Mouse (Mus musculus): ENCODE measurements around the gene Dnaaf1.

Gene Dnaaf1

DNA sequence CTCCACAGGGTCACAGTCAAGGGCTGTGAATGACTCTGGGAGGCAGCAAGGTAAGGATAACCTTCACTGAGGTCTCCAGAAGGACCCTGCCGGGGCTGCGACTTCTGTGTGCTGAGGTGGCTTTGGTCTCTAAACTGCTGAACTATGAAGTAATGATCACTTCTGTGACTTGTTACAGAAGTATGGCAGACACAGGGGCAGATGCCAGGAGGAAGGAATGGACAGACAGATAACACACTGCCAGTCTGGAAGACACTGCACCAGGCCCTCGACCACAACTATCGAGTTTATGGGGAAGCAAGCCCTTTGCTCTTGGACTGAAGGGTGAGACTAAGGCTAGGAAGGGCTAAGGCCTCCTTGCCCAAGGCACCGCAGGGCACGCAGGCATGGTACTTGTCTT, 3.9 kb upstream of the Dnaaf1 start:
- no peak for DNase-seq (ENCODE audit: low read depth)

DNA sequence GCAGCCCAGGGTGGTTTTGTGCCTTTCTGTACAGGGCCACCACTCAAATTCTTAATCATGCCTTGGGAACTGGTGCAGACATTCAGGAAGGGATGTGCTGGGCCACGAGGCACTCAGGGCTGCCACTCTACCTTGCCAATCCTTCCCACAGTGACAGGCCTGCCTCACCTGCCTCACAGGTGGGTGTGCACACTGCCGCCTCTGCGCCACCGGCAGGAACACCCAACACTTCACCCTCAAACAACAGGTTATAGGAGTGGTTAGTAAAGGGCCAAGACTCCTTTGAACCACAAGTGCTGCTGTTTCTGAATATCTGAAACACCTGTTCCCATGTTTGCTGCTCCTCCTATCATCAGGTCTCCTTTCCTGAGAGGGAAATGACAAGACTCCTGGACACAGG, 2.6 kb upstream of the Dnaaf1 start:
- no peak for DNase-seq (ENCODE audit: low read depth)

DNA sequence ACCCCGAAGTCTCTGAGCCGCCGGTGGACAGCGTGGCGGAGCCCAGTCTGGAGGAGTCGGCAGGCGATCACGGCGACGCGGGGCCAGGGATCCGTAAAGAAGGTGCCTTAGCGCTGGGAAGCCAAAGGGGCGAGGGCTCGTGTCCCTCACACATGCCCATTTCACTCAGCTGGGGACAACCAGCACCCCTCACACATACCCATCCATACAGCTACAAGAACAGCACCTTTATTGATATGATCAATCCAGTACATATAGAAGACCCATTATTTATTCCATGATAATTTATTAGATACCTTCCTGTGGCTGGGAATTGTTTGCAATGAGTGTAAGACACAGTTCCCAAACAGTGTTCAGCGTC, 311 bp downstream of the Dnaaf1 start:
- DNase-seq (ENCODE audit: low read depth) = no peak

DNA sequence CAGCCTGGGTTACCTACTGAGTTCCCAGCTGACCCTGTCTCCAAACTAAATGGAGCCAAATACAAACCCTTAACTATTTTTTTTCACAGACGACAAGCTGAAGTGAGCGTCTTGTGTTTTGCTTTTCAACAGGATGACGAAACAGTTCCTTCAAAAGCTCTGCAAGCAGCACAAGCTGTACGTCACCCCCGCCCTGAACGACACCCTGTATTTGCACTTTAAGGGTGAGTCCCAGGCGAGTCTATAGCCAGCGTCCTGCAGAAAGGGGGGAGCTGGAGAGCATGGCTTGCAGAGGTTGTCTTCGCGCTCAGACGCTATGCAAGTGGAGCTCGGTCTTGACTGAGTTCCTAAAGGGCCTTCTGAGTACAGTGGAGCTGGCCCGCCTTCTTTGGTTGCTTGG, 4.1 kb downstream of the Dnaaf1 start:
- no peak for DNase-seq (ENCODE audit: low read depth)

DNA sequence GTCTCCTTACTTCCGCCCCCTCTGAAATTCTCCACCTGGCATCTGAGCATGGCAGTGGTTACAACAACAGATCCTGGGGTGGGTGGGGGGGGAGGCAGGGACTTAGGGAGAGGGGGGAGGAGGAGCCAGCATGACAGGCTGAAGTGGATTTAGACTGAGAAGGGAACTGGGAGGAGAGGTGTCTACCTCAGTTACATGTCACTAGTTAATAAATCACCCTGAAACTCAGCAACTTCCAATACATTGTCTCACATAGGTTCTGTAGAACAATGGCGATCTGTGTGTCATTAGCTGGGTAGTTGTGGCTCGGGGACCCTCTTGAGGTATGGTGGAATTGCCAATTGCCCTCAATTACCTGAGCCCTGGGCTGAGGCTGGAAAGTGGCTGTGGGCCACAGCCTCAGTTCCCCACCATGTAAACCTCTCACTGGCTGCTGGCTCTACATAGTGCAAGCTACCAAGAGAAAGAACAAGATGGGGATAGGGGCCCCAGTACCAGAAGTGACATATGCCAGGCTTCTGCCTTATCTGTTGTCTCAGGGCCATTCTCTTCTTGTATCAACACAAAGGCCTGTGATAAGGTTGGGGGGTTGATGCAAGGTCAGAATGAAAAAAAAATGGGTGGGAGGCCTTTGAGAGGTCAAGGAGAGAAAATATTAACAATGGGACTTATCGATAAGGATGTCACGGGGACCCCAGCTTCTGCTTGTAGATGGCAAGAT, 5.6 kb downstream of the Dnaaf1 start:
- no peak for DNase-seq (ENCODE audit: low read depth)

DNA sequence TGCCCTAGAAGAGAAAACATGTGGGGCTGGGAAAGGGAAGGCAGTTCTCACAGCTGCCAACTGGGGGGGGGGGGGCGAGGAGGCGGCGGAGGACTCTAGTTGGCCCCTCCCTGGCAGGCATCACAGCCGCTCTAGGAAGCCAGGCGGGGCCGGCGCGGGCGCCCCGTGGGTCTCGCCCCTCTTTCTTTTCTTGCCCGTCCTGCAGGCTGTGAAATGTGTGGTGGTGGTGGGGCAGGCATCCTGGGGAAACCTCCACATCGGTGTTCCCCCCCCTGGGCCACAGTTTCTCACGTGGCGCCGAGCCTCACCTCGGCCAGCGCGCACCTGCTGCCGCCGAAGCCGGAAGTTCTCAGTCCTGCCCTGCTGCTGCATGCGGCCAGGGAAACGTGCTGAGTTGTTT, 10.9 kb downstream of the Dnaaf1 start:
- DNase-seq (ENCODE audit: low read depth) = no peak

DNA sequence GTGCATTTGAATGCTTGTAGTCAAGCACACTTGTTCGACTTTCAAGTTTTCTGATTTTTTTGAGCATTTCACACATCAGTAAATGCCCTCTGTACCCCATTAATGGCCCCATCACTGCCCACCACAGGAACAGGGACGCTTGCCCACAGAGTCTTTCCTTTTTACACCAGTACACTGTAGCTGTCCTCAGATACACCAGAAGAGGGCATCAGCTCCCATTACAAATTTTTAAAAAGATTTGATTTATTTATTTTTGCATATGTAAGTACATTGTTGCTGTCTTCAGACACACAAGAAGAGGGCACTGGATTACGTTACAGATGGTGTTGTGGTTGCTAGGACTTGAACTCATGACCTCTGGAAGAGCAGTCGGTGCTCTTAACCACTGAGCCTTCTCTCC, 13.3 kb downstream of the Dnaaf1 start:
- DNase-seq (ENCODE audit: low read depth) = no peak

DNA sequence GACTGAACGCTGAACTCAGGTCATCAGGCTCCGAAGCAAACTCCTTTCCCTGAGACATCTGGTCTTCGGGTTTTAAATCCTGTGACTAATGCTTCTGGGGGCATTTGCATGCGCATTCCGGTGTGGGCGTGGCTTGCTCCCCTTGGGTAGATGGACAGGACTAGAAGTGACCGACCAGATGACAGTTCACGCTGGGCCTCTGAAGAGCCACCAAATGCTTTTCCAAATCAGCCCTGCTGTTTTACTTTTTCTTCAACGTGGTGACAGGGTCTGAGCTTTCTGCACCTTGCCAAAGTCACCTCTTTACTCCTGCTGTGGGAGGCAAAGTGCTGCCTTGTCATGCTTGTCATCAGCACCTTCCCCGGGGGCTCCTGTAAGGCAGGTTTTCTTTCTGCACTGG, 13.8 kb downstream of the Dnaaf1 start:
- DNase-seq (ENCODE audit: low read depth) = no peak

DNA sequence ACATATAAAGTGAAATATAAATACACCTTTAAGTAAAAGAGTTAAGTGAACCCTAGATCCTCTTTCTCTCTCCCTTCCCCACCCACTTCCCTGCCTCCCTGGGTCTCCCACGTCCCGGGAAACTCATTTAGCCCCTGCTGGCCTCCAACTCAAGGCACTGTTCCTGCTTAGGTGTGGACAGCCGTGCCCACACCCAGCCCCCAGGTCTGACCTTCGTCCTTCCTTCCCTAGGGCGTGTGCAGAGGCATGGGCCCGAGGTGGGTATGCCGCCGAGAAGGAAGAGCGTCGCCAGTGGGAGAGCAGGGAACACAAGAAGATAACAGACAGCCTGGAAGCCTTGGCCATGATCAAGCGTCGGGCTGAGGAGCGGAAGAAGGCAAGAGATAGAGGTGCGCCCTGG, 15.3 kb downstream of the Dnaaf1 start:
- no peak for DNase-seq (ENCODE audit: low read depth)

DNA sequence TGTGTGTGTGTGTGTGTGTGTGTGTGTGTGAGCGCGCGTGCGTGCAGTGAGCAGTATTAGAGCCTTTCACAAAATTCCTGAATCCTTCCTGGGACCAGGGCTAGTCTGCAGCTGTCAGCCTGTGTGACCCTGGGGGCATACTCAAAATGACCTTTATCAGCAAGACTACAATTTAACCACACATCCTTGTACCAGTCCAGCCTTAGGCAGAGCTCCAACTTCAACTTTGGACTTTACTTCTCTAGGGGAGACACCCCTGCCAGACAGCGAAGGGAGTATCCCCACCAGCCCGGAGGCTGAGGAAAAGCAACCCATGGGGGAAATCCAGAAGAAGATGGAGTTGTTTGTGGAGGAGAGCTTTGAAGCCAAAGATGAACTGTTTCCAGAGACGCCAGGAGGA, 16.4 kb downstream of the Dnaaf1 start:
- no peak for DNase-seq (ENCODE audit: low read depth)

DNA sequence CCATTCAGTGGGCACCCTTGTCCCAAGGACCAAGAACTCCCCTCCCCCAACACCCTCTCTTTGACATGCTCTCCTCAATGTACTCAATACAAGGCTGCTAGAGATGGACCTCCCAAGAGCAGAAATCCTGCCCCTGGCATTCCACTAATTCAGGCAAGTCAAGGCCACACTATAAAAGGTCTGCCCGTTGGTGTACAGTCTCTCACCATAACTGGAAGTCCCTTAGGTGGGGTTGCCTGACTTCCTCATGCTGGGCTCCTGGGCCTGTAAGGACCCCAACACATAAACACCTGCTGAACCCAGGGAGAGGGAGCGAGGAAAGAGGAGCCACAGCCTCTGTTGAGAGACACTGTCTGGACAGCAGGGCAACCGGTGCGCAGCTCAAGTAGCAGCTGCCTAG, 28.7 kb downstream of the Dnaaf1 start:
- DNase-seq (ENCODE audit: low read depth) = no peak

DNA sequence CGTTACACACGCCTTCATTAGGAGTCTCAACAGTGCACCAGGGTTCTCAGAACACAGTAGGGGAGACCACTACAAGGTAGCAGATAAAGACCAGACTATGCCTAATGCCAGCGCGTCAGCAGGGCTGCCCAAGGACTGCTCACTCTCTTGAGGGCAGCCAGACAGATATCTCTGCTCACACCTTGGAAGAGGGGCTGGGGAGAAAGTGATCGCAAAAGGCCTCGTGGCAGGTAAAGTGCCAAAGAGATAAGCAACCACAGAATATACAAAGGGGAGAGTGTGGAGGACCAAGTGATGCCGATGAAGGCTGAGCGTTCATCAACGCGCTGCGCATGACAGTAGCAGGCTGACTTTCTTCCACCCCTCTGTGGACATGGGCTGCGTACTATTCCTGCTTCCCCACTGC, 29.4 kb downstream of the Dnaaf1 start:
- DNase-seq (ENCODE audit: low read depth) = no peak

DNA sequence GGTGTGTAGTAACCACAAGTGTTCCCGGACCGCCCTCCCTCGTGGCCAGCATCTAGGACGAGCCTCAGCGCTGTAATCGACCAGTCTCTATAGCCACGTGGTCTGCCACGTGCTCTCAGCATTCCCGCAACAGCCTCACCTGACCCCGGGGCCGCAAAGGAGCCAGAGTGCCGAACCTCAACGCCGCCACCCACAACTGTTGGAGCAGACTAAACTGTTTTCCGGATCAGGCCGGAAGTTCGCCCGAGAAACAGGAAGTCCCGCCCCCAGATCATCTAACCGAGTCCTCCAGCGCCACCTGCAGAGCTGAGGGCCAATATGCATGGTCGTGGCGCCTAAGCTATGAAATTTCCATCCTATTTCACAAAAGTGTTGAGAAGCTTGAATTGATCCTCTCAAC, 30.0 kb downstream of the Dnaaf1 start, which contains the start of gene Taf1c:
Taf1c (minus strand) TSS at position 227 of the 400 bp plus-strand sequence.
- peak; percentile 74 for DNase-seq (ENCODE audit: low read depth)

DNA sequence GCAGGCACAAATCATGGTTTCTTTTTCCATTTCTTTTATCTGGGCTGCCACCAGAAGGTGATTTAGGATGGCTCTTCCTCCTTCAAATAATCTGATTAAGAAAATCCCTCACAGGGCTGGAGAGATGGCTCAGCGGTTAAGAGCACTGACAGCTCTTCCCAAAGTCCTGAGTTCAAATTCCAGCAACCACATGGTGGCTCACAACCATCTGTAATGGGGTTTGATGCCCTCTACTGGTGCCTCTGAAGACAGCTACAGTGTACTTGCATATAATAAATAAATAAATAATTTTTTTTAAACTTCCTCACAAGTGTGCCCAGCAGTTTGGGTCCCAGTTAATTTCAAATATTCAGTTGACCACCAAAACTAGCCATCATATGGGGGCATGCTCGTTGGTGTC, 31.2 kb downstream of the Dnaaf1 start:
- no peak for DNase-seq (ENCODE audit: low read depth)

DNA sequence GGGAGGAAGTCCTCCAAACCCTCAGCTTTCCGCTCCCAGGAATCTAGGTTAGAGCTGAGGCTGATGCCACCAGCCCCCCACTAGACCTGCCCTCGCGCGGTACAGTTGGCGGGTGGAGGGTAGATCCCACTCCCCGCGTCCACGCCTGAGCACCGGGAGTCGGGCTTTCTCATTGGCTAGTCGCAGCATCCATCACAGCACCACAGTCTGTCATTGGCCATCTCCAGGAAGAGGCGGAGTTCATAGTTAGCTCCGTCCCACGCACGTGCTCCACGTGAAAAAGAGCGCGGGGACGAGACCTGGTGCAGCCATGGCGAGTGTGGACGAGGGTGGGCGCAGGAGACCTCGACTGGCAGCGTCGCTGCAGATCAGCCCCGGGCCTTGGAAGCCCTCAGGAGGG, 37.4 kb downstream of the Dnaaf1 start, which contains the start of gene Adad2:
Adad2 (plus strand) TSS at position 277 of the 400 bp plus-strand sequence.
- DNase-seq (ENCODE audit: low read depth) = no peak

DNA sequence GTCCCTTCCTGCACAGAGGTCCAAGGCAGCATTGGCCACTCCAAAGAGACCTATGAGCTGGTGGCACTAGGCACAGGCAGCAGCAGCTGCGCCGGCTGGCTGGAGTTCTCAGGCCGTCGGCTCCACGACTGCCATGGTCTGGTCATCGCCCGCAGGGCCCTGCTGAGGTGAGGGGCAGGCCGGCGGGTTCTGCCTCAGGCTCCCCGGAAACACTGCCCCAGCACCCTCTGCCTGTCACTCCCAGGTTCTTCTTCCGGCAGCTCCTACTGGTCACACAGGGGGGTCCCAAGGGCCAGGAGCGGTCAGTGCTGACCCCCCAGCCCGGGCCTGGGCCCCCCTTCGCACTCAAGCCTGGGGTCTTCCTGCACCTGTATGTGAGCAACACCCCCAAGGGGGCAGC, 40.1 kb downstream of the Dnaaf1 start:
- no peak for DNase-seq (ENCODE audit: low read depth)

DNA sequence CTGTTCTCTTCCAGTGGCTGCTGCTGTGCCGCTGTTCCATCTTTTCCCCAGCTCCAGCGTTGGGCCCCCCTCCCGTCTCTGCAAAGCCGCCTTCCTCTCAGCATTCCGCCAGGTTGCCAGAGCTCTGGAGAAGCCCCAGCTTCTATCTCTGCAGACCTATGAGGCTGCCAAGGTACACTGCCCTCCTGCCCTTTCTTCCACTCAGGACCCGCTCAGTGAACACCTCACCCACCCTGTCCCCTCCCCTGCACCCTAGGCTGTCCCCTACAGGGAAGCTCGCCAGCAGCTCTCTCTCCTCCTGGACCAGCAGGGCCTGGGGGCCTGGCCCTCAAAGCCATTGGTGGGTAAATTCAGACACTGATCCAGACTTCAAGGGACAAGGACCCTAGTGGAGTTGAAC, 41.3 kb downstream of the Dnaaf1 start:
- no peak for DNase-seq (ENCODE audit: low read depth)

DNA sequence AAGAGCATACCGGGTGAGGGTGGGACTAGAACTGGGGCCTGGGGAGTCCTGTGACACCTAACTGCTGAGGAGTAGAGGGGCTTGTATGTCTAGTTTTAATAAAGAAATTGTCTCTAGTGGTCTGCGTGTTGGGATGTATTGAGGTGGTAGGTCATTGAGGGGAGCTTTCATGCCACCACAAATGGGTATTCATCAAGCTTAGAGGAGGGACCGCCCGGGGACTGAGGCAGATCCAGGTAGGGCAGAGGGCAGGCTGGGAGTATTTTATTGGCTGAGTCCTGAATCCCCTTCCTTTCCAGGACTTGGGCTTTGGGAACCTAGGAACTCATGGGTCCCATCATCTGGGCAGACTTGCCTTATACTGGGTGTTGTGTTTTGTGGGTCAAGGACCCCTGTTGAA, 41.8 kb downstream of the Dnaaf1 start:
- no peak for DNase-seq (ENCODE audit: low read depth)

DNA sequence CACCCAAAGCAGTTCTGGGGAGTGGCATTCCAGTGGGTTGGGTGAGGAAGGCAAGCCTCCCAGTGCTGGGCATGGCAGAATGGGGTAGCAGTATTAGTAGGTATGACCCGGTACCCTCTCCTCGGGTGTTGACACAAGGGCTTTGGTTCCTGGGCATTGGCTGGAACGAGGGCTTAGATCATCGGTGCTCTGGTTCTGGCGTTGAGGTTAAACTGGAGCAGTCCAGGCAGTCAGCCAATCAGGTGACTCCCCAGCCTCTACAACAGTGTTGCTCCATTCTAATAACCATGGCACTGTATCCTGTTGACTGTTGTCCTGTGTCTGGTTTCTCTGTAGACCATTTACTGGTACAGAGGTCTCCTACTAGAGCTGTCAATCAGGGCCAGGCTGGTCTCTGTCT, 42.6 kb downstream of the Dnaaf1 start:
- DNase-seq (ENCODE audit: low read depth) = no peak

DNA sequence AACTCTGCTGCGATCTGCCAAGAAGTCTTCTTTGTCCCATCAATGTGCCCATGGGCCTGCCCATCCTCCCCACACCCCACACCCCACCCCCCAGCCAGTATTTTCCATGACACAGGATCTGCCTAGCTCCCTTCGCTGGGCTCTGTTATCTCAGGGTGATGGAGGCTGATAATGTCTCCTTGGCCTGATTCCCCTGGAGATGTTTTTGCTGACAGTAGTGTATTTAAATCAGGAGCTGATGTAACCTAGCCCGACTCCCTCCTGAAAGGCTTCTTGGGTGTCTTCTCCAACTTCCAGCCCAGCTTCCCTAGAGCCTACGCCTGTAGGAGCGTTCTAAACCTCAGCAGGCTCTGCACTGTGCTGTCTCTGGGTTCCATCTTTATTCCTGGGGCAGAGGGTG, 43.9 kb downstream of the Dnaaf1 start:
- no peak for DNase-seq (ENCODE audit: low read depth)

DNA sequence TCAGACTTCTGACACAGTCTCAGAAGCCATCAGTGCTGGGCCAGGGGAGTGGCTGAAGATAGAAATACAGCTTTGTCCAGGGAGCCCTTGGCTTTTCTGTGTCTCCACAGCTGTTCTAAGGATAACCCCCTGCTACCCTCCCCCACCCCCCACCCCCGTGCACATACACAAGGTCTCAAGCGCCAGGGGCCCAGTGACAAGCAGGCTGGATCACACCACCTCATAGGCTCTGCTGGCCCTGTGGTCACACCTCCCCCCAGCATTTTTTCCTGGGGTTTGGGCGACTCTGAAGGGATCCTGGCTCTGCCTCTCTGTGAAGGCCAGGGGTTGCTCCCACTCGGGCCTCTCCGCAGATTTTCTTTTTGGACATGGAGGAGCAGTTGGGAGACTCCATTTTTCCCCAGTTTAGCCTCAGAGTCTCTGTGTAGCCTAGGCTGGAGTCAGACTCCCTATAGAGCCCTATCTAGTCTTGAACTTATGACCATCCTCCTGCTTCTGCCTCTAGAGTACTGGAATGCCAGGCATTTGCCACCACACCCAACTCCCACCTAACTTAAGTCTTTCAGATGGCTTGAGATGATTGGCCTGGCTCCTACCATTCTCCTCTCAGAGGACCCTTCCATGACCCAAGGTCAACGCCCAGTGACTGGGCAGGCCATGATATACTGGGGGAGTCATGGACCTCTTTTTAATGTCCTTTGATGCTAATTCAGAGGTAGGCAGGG, 45.2 kb downstream of the Dnaaf1 start:
- no peak for DNase-seq (ENCODE audit: low read depth)

DNA sequence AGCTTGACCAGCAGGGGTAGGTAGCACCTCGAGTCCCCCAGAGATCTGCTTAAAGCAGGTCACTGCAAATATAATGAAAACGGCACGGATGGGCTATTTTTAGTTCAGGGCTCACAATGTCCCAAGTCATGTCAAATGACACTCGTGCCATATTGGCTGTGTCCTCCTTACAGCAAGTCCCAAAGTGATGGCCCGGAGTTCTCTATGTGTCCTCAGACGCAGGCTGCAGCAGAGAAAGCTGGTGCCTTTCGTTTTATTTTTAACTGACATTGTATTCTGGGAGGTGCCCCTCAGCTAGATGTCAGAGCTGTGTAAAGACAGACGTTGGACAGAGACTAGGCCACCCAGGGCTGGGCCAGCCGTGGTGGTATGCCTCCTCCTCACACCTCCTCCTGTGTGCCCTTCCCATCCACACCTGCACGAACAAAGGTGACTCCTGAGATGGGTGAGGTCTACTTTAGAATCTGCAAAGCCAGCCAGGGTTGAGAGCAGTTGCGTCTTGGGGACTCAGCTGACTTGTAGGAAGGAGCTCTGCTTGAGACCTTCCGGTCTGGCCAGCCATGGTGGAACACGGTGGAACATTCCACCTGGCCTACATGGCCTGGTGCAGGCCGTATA, 45.9 kb downstream of the Dnaaf1 start:
- DNase-seq (ENCODE audit: low read depth) = no peak

DNA sequence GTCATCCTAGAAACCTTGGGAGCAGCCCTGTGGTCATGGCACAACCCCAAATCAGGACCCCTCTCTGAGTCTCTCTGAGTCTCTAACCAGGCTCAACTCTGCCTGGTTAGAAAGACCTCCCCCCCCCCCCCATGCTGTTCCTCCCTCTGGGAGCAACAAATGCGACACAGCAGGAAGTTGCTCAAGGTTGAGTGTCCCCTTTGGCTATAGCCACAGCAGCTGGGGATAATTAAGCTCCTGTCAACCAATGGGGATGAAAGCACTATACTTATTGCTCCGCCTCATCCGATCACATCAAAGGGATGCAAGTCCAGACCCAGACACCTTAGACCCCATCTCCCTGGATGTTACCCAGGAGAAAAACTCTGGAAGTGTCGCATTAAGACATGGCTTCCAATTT, 47.5 kb downstream of the Dnaaf1 start:
- no peak for DNase-seq (ENCODE audit: low read depth)

Data from fibroblast of lung, adult 2 months (primary cell).